Mouse (Mus musculus): ENCODE measurements at regions not wholly inside any gene's neighbourhood (a gene's known extent, or its start where the extent isn't known, plus 50 kb on each side); places are given as distances from the start of the nearest gene placed in this dataset.

GRCm38 (mm10) chr1:77093551-77093950, 421.3 kb downstream of the Epha4 start:
- DNase-seq, result no peak

DNA sequence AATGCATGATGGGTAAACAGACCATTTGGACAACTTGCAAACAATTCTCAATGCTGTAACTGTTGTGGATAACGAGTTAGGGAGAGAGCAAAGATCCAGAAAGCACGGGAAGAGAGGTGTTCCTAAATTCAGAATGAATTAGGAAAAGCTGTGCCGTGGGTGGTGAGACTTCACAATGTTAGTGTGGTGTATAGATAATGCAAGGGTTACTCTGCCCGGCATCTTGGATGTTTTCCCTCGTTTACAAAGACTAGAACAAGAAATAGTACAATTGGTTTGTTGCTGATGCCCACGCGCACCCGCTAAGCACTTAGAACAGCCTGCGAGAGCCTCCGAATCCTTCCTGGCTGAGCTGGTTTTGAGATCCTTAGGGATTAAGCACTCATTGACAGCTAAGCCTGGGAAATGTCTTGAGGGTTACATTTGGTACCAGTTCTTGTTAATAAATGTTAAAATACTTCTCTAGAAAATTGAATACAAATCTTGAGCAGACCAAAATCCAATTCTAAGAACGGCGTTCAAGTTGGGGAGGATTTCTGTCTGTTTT, 413.1 kb downstream of the Epha4 start:
- no peak for DNase-seq

DNA sequence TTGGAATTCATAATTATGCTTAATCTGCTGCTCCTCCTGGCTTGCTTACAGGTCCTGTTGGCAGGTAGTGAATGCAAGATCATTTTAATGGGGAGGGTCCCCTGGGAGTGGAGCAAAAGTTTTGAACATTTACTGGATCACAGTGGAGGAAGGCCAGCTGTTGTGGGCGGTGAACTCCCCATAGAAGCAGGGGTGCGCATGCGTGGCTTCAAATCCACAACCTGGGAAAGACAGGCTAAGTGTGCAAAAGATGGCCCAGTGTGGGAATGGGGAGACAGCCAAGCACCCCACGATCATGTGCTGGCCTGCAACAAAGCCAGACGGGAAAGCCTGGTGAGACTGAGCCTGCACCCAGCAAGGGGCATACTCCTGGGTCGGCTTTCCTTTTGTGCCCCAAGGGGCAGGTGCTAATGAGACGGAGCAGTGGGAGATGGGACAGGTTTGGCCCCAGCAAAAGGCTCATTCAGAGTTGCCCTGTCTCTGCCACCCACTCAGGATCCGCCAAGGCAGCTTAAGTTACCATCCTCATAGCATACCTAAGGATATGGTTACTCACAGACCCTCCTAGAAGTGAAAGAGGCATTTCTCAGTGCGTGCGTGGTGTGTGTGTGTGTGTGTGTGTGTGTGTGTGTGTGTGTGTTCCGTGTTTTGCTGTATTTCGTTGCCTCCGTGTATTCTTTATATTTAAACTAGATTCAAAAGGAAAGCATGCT, 412.3 kb downstream of the Epha4 start:
- DNase-seq, result no peak

GRCm38 (mm10) chr1:77109861-77110785, 404.8 kb downstream of the Epha4 start:
- DNase-seq, result peak; percentile 36

- no peak for DNase-seq
Observed at GRCm38 (mm10) chr1:77128411-77128810, 386.5 kb downstream of the Epha4 start.

GRCm38 (mm10) chr1:77137663-77138062, 377.2 kb downstream of the Epha4 start:
- no peak for DNase-seq

DNA sequence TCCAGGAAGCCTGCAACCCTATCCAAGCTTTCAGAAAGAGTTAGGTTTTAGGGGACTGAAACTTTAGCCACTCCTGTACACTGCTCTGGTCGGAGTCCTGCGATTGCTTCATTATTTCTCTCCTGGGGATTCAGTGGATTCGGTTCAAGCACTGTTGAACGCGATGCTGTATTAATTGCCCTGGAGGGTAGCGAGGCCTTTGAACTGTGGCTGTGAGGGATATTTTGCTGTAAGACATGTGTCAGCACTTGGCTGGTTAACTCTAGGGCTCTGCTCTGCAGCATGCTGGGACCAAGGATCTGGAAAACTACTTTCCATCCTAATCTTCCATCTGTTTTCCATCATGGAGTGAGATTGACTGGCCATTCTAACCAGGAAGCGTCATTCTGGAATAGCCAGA, 374.0 kb downstream of the Epha4 start:
- DNase-seq, result no peak

- no peak for DNase-seq
Observed at GRCm38 (mm10) chr1:77148052-77148451, 366.8 kb downstream of the Epha4 start.

DNA sequence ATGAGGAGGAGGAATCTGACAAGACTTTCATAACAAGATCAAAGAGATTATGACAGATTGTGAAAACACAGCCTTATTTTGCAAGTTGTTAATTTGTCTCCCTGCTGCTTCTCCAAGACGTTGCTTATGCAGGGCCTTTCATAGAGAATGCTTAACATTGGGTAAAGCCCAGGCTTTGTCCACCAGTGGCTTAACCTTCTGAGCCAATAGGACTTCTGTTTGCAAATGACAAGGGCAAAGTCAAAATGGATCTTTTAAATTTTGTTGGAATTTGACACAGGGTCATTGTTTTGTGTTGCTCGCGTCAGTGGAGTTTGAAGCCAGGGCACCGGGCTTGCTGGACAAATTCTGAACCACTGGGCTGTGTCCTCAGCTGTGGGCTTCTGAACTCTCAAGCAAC, 346.6 kb downstream of the Epha4 start:
- no peak for DNase-seq

DNA sequence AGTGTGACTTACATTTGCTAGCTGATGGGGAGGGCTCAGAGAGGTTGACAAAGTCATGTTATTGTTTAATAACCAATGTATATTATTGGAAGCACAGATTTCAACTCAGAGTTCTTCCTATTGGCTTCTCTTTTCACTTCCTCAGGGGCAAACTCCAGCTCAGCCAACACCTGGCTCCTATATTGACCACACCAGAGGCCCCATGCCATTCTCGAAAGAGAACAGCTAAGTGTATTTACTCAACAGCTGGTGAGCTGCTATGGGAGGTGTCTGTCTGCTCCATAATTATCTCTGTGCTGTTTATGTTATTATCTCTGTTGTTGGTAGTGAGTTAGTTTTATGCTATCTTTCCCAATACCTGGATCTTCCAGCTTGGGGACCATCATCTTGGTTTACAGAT, 342.4 kb downstream of the Epha4 start:
- DNase-seq, result no peak

DNA sequence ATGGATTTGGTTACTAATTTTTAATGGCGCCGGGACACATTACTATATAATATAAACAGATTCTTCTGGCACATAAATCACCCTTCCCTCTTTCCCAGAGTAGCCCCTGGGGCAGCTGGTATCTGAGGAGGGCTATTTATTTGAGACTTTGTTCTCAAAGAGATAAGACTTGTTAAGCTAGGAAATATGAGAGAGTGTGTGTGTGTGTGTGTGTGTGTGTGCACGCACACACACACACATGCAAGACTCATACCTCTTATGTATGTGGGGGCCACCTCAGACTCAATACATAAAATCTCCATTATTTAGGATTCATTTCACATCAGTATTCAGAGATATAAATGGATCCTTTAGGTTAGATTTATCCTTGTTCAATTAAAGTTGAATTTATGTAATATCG, 340.1 kb downstream of the Epha4 start:
- no peak for DNase-seq

GRCm38 (mm10) chr1:77175214-77175613, 339.7 kb downstream of the Epha4 start:
- no peak for DNase-seq

DNA sequence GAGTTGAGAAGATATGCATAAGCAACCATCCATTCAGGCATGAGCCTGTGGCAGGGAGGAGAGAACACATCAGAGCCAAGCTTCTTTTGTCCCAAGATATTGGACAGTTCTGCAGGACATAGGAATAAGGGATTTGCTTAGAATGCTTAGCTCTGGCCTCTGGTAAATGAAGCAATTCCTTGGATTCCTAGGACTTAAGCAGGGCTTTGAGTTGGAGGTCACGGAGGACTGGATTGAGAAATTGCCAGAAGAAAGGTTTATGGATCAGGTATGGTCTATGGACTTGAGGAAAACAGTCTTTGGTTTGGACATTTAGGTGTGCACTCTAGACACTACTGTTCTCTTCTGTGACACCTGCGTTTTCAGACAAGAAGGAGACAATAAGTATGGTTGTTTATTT, 338.4 kb downstream of the Epha4 start:
- no peak for DNase-seq

DNA sequence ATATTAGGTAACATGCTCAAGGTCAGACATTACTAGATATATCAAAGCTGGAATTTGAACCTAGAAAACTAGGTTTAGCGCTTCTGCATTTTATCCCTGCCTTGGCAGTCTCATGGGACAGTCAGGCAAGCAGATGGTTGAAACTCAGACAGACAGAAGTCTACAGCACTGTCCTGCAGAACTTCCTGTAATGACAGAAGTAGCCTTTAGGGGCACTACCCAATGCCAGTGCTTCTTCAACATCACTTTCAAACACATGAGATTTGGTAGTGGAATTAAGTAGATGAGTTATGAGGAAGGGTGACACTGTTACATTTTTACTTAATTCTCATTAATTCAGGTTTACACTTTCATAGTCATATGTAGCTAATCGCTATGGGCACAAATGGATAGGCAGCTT, 330.9 kb downstream of the Epha4 start:
- no peak for DNase-seq

- DNase-seq, result no peak
Observed at GRCm38 (mm10) chr1:77190141-77190540, 324.7 kb downstream of the Epha4 start.

DNA sequence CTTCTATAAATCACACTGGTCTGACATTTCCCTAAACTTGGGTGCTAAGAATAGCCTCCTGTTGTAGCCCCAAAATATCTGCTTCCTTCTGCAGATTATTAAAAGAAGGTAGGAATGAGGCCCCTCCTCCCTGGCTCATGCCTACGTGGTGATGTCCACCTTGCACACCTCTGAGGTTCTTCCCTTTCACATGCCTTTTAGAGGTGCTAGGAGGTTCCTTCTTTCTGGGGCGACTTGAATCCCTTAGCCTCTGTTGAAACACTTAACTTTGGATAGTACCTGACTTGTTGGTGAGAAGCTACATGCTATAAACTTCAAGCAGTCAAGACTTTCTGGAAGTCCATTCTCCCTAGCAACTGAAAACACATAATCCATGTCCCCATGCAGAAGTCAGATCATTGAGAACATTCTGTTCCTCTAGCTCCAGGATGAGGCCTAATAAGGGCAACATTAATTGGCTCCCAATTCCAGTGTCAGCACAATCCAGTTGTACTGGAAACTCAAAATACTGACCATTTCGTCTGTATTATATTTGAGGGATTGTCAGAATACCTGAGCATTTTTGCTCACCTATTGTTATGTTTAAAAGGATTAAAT, 313.5 kb downstream of the Epha4 start:
- DNase-seq, result no peak

DNA sequence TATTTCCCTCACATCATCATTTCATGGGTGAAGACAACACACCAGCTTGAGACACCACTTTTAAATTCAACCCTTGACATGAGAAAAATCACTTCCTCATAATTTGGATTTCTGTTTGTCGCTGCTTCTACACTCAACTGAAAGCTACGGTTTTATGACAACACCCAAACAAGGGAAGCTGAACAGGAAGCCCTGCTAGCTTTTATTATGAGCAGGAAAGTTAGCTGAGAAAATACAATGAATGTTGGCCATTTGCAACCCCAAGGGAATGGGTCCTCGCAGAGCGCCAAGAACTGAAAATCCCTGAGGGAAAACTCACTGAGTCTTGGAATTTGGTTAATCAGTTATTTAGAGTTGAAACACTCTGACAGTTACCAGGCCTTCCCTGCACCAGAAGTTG, 311.9 kb downstream of the Epha4 start:
- no peak for DNase-seq

- no peak for DNase-seq
Observed at GRCm38 (mm10) chr1:77206535-77206934, 308.4 kb downstream of the Epha4 start.

DNA sequence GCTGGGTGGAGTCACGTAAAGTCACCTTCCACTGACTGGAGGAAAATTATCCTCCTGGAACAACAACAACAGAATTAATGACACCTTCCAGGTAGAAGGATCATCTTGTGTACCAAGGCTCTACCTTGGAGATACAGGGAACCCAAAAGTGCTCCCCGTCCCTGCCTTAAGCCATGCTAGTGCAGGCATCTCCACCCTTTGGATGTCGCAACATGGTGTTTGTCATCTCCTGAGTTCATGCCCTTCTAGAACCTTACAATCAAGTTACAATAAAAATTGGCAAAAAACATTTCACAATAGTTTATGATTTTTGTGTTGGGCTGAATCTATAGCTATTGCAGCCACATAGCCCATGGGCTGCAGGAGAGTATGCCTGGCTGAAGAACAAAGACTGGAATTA, 305.5 kb downstream of the Epha4 start:
- DNase-seq, result no peak

GRCm38 (mm10) chr1:77213462-77214098, 301.3 kb downstream of the Epha4 start:
- no peak for DNase-seq

- no peak for DNase-seq
Observed at GRCm38 (mm10) chr1:77219488-77220321, 295.2 kb downstream of the Epha4 start.

GRCm38 (mm10) chr1:77220322-77220590, 294.6 kb downstream of the Epha4 start:
- no peak for DNase-seq

Measured in right cerebral cortex, adult 18-20 months (tissue).